Mouse (Mus musculus): ENCODE measurements around the gene Shisa8. TPM values are rescaled to one million over a fixed set of nuclear protein-coding genes. Genes with fewer than 3 reads are reported as not detected.
"Not testable (repeated sequence)": the region's sequence is repeated elsewhere in the genome, so short reads cannot be mapped to it uniquely, and the experiment has no call there.

Gene Shisa8
- polyA plus RNA-seq (2014; fragmentation: Nextera tagmentation; extraction: Ambion mirVana) = 0.31 TPM in 1 of 2 replicates, not detected in the other

GRCm38 (mm10) chr15:82212752-82213063 lies at the start of gene Shisa8:
Shisa8 (minus strand) TSS chr15:82212815.
- Histone ChIP-seq H3K9ac (ENCODE audit: low read length) (peak within 1 kb of the TSS; percentile 13; the same call in 1 of the 2 replicates), H3K36me3 (ENCODE audit: control insufficient read depth, insufficient read depth, low read length) (no peaks in the 10 kb centered on the region), H3K9me3 (ENCODE audit: control insufficient read depth, low read length) (no peaks in the 10 kb centered on the region), H3K4me3 (ENCODE audit: low read depth, low read length) (peak within 1 kb of the TSS; percentile 34), H3K27ac (replicated peaks; ENCODE audit: low read depth, low read length) (no peak within 1 kb of the TSS), H3K27me3 (ENCODE audit: control insufficient read depth, insufficient read depth, low read length) (peaks cover 81% of the 10 kb centered on the region), H3K4me2 (ENCODE audit: low read depth, severe bottlenecking) (peak within 1 kb of the TSS; percentile 76), H3K4me1 (ENCODE audit: control insufficient read depth, insufficient read depth, low read length) (0 out of 2 replicates have a peak, but pooled peaks cover 7% of the 10 kb centered on the region)
- WGBS = 0% methylated on average over 23 of the region's 34 CpGs
- ATAC-seq (ENCODE audit: insufficient number of reproducible peaks, low FRiP score, low TSS enrichment, low read depth) (no peak), DNase-seq (ENCODE audit: low spot score) (peak; percentile 50)

GRCm38 (mm10) chr15:82259510-82259909 lies 46.9 kb upstream of the Shisa8 start:
- H3K27me3 ChIP-seq (ENCODE audit: control insufficient read depth, insufficient read depth, low read length) = no peaks in the 10 kb centered on the region
- WGBS = 11% methylated on average over 16 of the region's 16 CpGs
- no peaks in the 10 kb centered on the region for H3K36me3 ChIP-seq (ENCODE audit: control insufficient read depth, insufficient read depth, low read length)
- H3K9ac ChIP-seq (ENCODE audit: low read length) = no peak overlapping the region
- ATAC-seq (ENCODE audit: insufficient number of reproducible peaks, low FRiP score, low TSS enrichment, low read depth) = no peak
- no peaks in the 10 kb centered on the region for H3K4me1 ChIP-seq (ENCODE audit: control insufficient read depth, insufficient read depth, low read length)
- H3K9me3 ChIP-seq (ENCODE audit: control insufficient read depth, low read length) = no peaks in the 10 kb centered on the region
- H3K4me3 ChIP-seq (ENCODE audit: low read depth, low read length) = no peak overlapping the region
- no peak overlapping the region for H3K4me2 ChIP-seq (ENCODE audit: low read depth, severe bottlenecking)
- DNase-seq (ENCODE audit: low spot score) = peak; percentile 83
- H3K27ac ChIP-seq (replicated peaks; ENCODE audit: low read depth, low read length) = no peak overlapping the region

GRCm38 (mm10) chr15:82255944-82256383 lies 43.3 kb upstream of the Shisa8 start:
- 31% methylated on average over 10 of the region's 10 CpGs for WGBS
- no peak overlapping the region for H3K9ac ChIP-seq (ENCODE audit: low read length)
- no peak for ATAC-seq (ENCODE audit: insufficient number of reproducible peaks, low FRiP score, low TSS enrichment, low read depth)
- no peaks in the 10 kb centered on the region for H3K9me3 ChIP-seq (ENCODE audit: control insufficient read depth, low read length)
- no peak overlapping the region for H3K4me2 ChIP-seq (ENCODE audit: low read depth, severe bottlenecking)
- H3K27me3 ChIP-seq (ENCODE audit: control insufficient read depth, insufficient read depth, low read length) = no peaks in the 10 kb centered on the region
- DNase-seq (ENCODE audit: low spot score) = no peak
- H3K4me3 ChIP-seq (ENCODE audit: low read depth, low read length) = no peak overlapping the region
- H3K36me3 ChIP-seq (ENCODE audit: control insufficient read depth, insufficient read depth, low read length) = no peaks in the 10 kb centered on the region
- no peak overlapping the region for H3K27ac ChIP-seq (replicated peaks; ENCODE audit: low read depth, low read length)
- no peaks in the 10 kb centered on the region for H3K4me1 ChIP-seq (ENCODE audit: control insufficient read depth, insufficient read depth, low read length)

- 49% methylated on average over 4 of the region's 4 CpGs for WGBS
- H3K4me1 ChIP-seq (ENCODE audit: control insufficient read depth, insufficient read depth, low read length) = no peaks in the 10 kb centered on the region
- no peaks in the 10 kb centered on the region for H3K27me3 ChIP-seq (ENCODE audit: control insufficient read depth, insufficient read depth, low read length)
- no peak overlapping the region for H3K4me3 ChIP-seq (ENCODE audit: low read depth, low read length)
- no peak overlapping the region for H3K9ac ChIP-seq (ENCODE audit: low read length)
- H3K9me3 ChIP-seq (ENCODE audit: control insufficient read depth, low read length) = no peaks in the 10 kb centered on the region
- H3K36me3 ChIP-seq (ENCODE audit: control insufficient read depth, insufficient read depth, low read length) = no peaks in the 10 kb centered on the region
- ATAC-seq (ENCODE audit: insufficient number of reproducible peaks, low FRiP score, low TSS enrichment, low read depth) = no peak
- no peak for DNase-seq (ENCODE audit: low spot score)
- H3K4me2 ChIP-seq (ENCODE audit: low read depth, severe bottlenecking) = no peak overlapping the region
- no peak overlapping the region for H3K27ac ChIP-seq (replicated peaks; ENCODE audit: low read depth, low read length)
Measured at GRCm38 (mm10) chr15:82255248-82255647, 42.6 kb upstream of the Shisa8 start.

DNA sequence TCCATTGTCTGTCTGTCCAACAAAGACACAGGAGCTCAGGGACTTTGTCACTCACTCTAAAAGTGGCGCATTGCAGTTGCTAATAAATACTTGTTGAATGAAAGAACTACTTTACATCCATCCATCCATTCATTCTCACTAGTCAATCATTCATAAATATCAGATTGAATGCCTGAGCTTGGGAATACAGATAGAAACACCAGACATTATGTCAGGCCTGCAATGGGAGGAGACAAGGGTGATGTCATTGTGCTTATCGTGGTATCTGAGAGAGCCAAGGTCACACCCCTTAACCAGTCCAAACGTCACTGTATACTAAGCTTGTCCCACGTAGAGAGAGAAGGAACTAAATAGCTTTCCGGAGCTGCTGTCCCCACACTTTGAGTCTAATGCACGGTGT lies 39.5 kb upstream of the Shisa8 start, which contains the start of gene 1500009C09Rik:
Gene 1500009C09Rik, plus strand, starts transcription at position 301 of the 400 bp plus-strand sequence.
- H3K27me3 ChIP-seq (ENCODE audit: control insufficient read depth, insufficient read depth, low read length) = no peaks in the 10 kb centered on the region
- H3K9me3 ChIP-seq (ENCODE audit: control insufficient read depth, low read length) = no peaks in the 10 kb centered on the region
- ATAC-seq (ENCODE audit: insufficient number of reproducible peaks, low FRiP score, low TSS enrichment, low read depth) = no peak
- no peaks in the 10 kb centered on the region for H3K36me3 ChIP-seq (ENCODE audit: control insufficient read depth, insufficient read depth, low read length)
- no peak for DNase-seq (ENCODE audit: low spot score)
- H3K4me2 ChIP-seq (ENCODE audit: low read depth, severe bottlenecking) = no peak within 1 kb of the TSS
- no peak within 1 kb of the TSS for H3K4me3 ChIP-seq (ENCODE audit: low read depth, low read length)
- no peak within 1 kb of the TSS for H3K27ac ChIP-seq (replicated peaks; ENCODE audit: low read depth, low read length)
- H3K9ac ChIP-seq (ENCODE audit: low read length) = no peak within 1 kb of the TSS
- 85% methylated on average over 6 of the region's 6 CpGs for WGBS
- no peaks in the 10 kb centered on the region for H3K4me1 ChIP-seq (ENCODE audit: control insufficient read depth, insufficient read depth, low read length)

DNA sequence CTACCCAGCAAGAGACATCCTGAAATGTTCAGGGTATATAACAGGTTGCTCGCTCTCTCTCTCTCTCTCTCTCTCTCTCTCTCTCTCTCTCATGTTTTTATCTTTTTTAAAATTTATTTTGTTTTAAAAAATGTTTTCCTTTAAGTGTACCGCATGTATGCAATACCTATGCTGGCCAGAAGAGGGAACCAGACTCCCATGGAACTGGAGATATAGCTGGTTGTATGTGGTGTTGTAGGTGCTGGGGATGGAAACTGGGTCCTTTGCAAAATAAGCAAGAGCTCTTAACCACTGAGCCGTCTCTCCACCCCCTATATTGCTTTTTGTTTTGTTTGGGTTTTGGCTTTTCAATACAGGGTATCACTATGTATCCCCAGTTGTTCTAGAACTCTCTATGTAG lies 39.0 kb upstream of the Shisa8 start:
- Histone ChIP-seq H3K36me3 (ENCODE audit: control insufficient read depth, insufficient read depth, low read length) (no peaks in the 10 kb centered on the region), H3K4me1 (ENCODE audit: control insufficient read depth, insufficient read depth, low read length) (no peaks in the 10 kb centered on the region), H3K4me2 (ENCODE audit: low read depth, severe bottlenecking) (no peak overlapping the region), H3K9me3 (ENCODE audit: control insufficient read depth, low read length) (no peaks in the 10 kb centered on the region), H3K27me3 (ENCODE audit: control insufficient read depth, insufficient read depth, low read length) (no peaks in the 10 kb centered on the region), H3K4me3 (ENCODE audit: low read depth, low read length) (no peak overlapping the region), H3K27ac (replicated peaks; ENCODE audit: low read depth, low read length) (no peak overlapping the region), H3K9ac (ENCODE audit: low read length) (no peak overlapping the region)
- 95% methylated on average over 3 of the region's 3 CpGs for WGBS
- ATAC-seq (ENCODE audit: insufficient number of reproducible peaks, low FRiP score, low TSS enrichment, low read depth) = no peak
- DNase-seq (ENCODE audit: low spot score) = no peak

DNA sequence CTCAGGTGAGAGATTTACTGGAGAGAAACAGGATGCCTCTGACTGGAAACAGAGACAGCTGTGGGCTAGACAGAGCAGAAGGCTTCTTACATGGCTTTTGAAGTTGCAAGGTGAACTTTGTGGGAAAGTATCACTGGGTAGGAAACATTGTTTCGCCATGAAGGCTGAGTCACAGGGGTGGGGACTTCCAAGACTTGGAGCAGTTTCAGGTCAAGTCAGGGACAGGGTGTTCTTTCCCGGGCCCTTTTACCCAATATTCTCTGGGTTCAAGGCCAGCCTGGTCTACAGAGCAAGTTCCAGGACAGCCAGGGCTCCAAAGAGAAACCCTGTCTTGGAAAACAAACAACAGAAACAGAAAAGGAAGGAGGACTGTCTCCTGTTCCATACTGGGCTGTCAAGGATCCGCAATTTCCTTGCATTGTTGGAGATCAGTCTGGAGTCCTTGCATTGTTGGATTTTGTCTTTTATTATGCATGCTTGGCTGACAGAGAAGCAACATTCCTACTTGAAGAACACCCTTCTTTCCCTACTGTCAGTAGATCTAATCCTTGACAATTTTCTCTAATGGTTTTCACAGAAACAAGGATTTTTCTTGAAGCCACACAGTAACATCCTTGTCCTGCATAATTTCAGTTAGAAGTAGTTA lies 34.6 kb upstream of the Shisa8 start:
- no peak for ATAC-seq (ENCODE audit: insufficient number of reproducible peaks, low FRiP score, low TSS enrichment, low read depth)
- no peaks in the 10 kb centered on the region for H3K27me3 ChIP-seq (ENCODE audit: control insufficient read depth, insufficient read depth, low read length)
- no peak for DNase-seq (ENCODE audit: low spot score)
- WGBS = 77% methylated on average over 3 of the region's 3 CpGs
- H3K4me1 ChIP-seq (ENCODE audit: control insufficient read depth, insufficient read depth, low read length) = no peaks in the 10 kb centered on the region; the same call in 1 of the 2 replicates
- no peak overlapping the region for H3K9ac ChIP-seq (ENCODE audit: low read length)
- no peaks in the 10 kb centered on the region for H3K36me3 ChIP-seq (ENCODE audit: control insufficient read depth, insufficient read depth, low read length)
- no peak overlapping the region for H3K4me2 ChIP-seq (ENCODE audit: low read depth, severe bottlenecking)
- no peak overlapping the region for H3K27ac ChIP-seq (replicated peaks; ENCODE audit: low read depth, low read length)
- H3K9me3 ChIP-seq (ENCODE audit: control insufficient read depth, low read length) = no peaks in the 10 kb centered on the region
- H3K4me3 ChIP-seq (ENCODE audit: low read depth, low read length) = no peak overlapping the region

GRCm38 (mm10) chr15:82244805-82245161 lies 32.2 kb upstream of the Shisa8 start:
- ATAC-seq (ENCODE audit: insufficient number of reproducible peaks, low FRiP score, low TSS enrichment, low read depth); DNase-seq (ENCODE audit: low spot score); H3K9me3 ChIP-seq (ENCODE audit: control insufficient read depth, low read length); H3K27me3 ChIP-seq (ENCODE audit: control insufficient read depth, insufficient read depth, low read length); H3K4me1 ChIP-seq (ENCODE audit: control insufficient read depth, insufficient read depth, low read length); H3K27ac ChIP-seq (replicated peaks; ENCODE audit: low read depth, low read length); H3K36me3 ChIP-seq (ENCODE audit: control insufficient read depth, insufficient read depth, low read length): not testable (repeated sequence)
- Histone ChIP-seq H3K4me2 (ENCODE audit: low read depth, severe bottlenecking) (peak overlapping the region; percentile 61), H3K9ac (ENCODE audit: low read length) (peak overlapping the region; percentile 65), H3K4me3 (ENCODE audit: low read depth, low read length) (peak overlapping the region; percentile 74)
- WGBS = 24% methylated on average over 9 of the region's 9 CpGs
